Mouse (Mus musculus): ENCODE results near the gene Cep78.

The Cep78 gene

GRCm38 (mm10) chr19:15984449-15985171, at the start of gene Cep78:
Gene Cep78, minus strand, starts transcription at chr19:15984989.
- DNase-seq = peak; percentile 99

GRCm38 (mm10) chr19:16031276-16031675, 46.5 kb upstream of the Cep78 start:
- DNase-seq = peak; percentile 80

- peak; percentile 97 for DNase-seq
Measured at GRCm38 (mm10) chr19:16029253-16029771, 44.5 kb upstream of the Cep78 start.

- DNase-seq = no peak
Measured at GRCm38 (mm10) chr19:16028746-16029252, 44.0 kb upstream of the Cep78 start.

- peak; percentile 78 for DNase-seq
Measured at GRCm38 (mm10) chr19:16027876-16028670, 43.3 kb upstream of the Cep78 start.

GRCm38 (mm10) chr19:16026276-16026675, 41.5 kb upstream of the Cep78 start:
- peak; percentile 51 for DNase-seq

DNA sequence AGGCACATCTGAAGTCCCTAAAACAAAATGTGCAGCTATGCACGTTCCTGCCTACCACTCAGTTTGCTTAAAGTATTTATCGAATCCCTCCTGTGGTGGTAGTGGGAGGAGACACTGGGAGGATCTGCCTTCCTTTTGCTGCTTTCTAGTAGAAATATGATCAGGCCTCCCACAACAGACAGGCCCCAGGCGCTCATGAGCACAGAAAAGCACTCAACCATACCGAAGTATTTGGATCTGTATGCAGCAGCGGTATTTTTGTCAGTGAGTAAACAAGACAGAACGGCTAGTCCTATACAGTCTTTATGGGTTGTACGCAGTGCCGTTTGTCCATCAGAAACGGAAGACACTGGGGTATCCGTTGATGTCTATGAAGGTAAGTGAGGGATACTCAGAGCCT, 37.4 kb upstream of the Cep78 start:
- DNase-seq = peak; percentile 81

DNA sequence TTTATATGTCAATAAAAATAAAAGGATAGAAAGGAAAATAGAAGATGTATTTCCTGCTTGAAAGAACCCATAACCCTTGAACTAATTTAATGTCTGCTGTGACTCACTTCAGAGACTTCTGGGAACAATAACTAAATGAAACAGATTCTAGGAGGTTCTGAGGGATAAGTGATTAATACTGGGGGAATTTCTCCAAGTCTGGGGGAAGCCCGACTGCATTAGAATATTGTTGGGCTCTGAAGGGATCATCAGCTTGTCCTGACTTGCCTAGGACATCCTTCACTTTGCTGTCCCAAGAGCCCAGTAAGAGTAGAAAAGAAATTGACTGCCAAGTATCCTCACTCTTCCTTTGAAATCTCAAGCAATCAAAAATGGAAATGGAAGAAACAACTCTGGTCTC, 31.4 kb upstream of the Cep78 start:
- DNase-seq = peak; percentile 94

GRCm38 (mm10) chr19:16015191-16015968, 30.6 kb upstream of the Cep78 start:
- peak; percentile 96 for DNase-seq

- peak; percentile 16 for DNase-seq
Measured at GRCm38 (mm10) chr19:16009746-16010337, 25.1 kb upstream of the Cep78 start.

DNA sequence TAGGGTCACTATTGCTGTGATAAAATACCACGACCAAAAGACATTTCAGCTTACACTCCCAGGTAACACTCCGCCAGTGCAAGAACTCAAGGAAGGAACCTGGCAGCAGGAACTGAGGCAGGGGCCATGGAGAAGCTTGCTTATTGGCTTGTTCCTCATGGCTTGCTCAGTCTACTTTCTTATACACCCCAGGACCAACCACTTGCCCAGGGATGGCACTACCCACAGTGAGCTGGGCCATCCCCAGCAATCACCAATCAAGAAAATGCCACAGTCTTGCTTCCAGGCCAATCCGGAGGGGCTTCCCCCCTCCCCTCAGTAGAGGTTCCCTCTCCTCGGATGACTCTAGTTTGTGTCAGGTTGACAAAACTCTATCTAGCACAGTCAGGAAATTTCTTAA, 24.3 kb upstream of the Cep78 start:
- peak; percentile 64 for DNase-seq

GRCm38 (mm10) chr19:16007131-16007530, 22.3 kb upstream of the Cep78 start:
- peak; percentile 73 for DNase-seq

- peak; percentile 86 for DNase-seq
Measured at GRCm38 (mm10) chr19:15998157-15998556, 13.4 kb upstream of the Cep78 start.

- DNase-seq = no peak
Measured at GRCm38 (mm10) chr19:15996901-15997564, 12.2 kb upstream of the Cep78 start.

DNA sequence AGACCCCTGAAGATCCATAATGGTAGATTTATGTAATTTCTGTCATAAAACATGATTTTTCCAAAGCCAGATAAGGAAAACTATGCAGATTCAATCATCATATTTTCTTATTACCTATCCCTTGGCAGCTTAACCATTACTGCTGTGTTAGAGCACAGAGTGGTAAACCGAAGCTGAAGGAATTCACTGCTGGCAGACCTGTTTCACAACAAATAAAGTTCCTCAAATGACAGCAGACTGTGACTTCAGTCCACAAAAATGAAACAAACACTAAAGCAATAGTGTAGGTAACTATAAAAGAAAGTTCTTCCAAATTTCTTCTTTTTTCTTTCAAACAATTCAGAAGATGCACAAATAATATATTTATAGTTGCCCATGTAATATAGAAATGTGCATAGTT, 5.3 kb upstream of the Cep78 start:
- DNase-seq = no peak

- DNase-seq = no peak
Measured at GRCm38 (mm10) chr19:15985172-15985713, 454 bp upstream of the Cep78 start.

- no peak for DNase-seq
Measured at GRCm38 (mm10) chr19:15983739-15984344, 947 bp downstream of the Cep78 start.

- DNase-seq = peak; percentile 31
Measured at GRCm38 (mm10) chr19:15982926-15983738, 1.7 kb downstream of the Cep78 start.

GRCm38 (mm10) chr19:15981861-15982260, 2.9 kb downstream of the Cep78 start:
- no peak for DNase-seq

- no peak for DNase-seq
Measured at GRCm38 (mm10) chr19:15973365-15973764, 11.4 kb downstream of the Cep78 start.
